Mouse (Mus musculus): ENCODE results near the gene Gfm2. TPM values are rescaled to one million over a fixed set of nuclear protein-coding genes. Genes with fewer than 3 reads are reported as not detected.
"Not testable (repeated sequence)": the region's sequence is repeated elsewhere in the genome, so short reads cannot be mapped to it uniquely, and the experiment has no call there.

Gene Gfm2
- polyA plus RNA-seq (2012; rRNA removed): 34.8 and 35.9 TPM in 2 replicates

DNA sequence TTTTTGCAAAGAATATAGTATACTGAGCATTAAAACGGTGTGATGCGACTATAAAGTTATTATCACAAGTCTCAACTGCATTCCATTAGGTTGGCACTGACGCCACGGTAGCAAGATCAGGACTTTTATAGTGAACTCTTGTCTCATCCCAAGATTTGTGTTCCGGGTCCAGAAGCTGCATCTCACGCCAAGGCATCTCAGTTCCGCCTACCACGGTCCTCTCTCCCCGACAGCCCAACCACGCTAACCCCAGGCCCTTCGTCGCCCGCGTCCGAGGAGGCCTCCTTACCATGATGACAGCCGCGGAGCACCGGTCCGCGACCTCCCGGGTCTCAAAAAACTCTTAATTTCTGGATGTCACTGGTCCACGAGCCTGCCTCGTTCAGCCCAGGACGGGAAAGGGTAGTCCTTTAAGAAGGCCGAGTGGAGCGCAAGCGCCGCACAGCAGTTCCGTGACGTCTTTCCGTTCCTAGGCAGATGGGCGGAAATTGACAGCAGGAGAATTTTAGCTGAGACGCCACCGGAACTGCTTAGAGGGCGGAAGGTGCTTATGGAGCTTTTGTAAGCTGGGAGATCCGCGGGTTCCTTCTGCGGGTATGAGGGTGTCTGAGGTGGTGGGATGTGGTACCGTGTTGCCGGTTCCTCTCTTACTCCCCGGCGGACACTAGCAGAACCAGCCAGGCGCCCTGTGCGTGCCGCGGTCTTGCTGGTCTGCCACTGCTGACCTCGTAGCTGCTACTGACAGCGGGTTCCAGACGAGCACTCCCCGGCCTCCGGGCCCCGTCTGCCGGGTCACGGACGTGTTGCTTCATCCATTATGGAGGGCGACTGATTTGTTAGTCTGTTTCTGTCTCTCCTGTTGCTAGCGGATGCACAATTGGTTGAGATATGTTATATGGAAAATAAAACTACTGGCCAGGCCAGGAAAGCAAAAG is at the start of gene Gfm2, which contains the start of gene Nsa2:
Gene Gfm2, plus strand, starts transcription at position 472 of the 935 bp plus-strand sequence.
Gene Nsa2, minus strand, starts transcription at position 472 of the 935 bp plus-strand sequence.
- DNase-seq (ENCODE audit: extremely low spot score in 1 of 2, low spot score in 1 of 2): peak; percentile 89 to 96

DNA sequence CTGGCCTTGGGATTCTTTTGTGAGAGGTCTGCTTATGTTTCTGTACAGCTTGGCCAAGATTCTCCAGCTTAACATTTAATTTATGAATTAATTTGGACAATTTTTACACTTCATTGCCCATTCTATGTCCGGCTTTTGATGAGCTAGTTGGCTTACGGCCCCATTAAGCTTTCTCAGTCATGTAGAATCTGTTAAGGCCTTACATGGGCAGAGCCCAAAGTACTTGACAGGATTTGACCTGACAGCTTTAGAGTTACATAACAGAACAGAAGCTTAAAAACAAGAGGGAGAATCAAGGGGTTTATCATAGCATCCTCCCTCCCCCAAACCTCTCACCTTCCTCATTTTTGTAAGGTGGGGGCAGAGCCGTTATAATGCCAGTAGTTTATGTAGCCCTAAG is 49.6 kb upstream of the Gfm2 start:
- DNase-seq (ENCODE audit: extremely low spot score in 1 of 2, low spot score in 1 of 2): no peak

DNA sequence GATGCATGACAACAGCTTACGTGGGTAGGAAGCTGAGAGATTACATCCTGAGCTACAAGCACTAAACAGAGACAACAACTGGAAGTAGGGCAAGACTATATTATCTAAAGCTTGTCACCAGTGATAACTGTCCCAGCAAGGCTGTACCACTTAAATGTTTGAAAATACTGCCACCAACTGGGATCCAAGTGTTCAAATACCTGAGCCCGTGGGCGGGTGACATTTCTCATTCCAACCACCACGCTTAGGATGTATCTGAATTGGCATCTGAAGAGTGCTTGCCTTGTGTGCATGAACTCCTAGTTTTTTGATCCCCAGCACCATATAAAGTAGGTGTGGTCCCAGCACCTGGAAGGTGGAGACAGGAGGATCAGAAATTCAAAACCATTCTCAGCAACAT is 42.0 kb upstream of the Gfm2 start:
- DNase-seq (ENCODE audit: extremely low spot score in 1 of 2, low spot score in 1 of 2): peak in 1 of 2 experiments; percentile 26

DNA sequence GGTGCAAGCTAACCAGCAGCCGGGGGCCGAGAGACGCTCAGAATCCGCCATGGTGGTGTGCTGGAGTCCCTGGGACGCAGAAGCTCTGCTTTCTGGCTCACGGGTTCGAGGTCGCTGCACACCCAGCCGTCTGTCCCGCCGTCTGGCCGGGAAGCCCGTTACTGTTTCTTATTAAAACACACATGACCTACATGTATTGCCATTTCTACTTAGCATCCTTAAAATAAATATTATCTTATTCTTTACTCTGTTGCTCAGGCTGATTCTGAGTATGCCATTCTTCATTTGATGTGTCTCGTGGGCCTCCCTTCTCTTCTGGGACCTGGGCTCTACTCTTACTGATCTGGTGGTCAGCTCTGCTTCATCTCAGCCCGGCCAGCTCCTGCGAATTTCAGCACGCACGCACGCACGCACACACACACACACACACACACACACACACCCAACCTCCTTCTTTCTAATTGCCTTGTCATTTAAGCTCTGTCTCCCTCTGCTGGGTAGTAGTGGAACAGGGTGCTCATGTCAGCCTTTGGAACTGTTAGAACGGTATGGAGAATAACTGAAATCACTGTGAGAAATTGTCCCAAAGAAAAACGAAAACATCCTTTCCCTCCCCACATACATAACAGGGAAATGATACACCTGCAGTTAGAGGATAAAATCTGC is 38.4 kb upstream of the Gfm2 start, which contains the start of gene Gm6169:
Gene Gm6169, minus strand, starts transcription at position 51 of the 666 bp plus-strand sequence.
- DNase-seq (ENCODE audit: extremely low spot score in 1 of 2, low spot score in 1 of 2): peak; percentile 38 to 86

DNA sequence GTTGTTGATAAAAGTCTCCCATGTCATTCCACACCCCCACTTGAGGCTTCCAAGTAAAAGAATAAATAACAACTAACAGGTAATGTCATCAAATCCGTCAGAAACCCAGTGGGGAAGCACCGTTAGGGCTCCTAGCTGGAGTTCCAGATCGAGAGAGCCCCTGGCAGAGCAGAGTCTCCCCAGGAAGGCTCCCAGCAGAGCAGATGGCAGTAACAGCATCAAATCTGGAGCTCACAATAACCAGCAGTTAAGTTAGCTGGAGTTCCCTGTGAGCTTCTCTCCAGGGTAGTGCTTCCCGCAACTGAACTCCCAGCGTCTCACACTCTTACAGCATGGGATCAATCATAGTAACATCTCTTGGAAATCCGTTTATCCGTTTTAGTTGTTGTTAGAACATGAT is 32.7 kb upstream of the Gfm2 start:
- DNase-seq (ENCODE audit: extremely low spot score in 1 of 2, low spot score in 1 of 2): no peak

DNA sequence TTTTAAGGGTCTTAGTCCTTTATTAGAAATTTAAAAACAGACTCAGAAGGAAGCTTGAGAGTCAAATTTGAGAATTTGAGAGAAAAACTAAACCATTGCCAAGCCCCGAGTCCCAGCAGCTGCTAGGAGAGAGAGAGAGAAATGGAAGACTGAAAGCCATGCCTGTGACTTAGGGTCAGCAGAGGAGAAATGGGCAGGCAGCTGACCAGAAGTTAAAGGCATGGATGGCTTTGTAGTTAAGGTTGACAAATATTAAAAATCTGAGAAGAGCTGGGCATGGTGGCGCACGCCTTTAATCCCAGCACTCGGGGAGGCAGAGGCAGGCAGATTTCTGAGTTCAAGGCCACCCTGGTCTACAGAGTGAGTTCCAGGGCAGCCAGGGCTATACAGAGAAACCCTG is 30.0 kb upstream of the Gfm2 start:
- DNase-seq (ENCODE audit: extremely low spot score in 1 of 2, low spot score in 1 of 2): not testable (repeated sequence)

DNA sequence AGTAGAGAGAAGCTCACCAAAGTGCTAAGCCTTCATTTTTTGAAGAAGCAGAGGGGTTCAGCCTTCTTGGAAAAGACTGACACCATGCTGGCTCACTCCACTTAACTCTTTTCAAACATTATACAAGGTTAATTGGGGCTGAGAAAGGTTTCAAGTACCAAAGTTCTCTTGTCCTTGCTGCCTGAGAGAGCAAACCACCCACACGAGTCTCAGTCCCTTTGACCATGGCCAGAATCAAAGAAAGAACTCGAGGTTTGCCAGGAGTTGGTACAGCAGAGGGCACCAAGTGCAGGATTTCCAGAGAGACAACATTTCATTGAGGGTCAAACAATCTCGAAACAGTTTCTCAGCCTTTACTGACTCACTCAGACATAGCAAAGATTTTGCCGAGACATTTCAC is 28.7 kb upstream of the Gfm2 start:
- DNase-seq (ENCODE audit: extremely low spot score in 1 of 2, low spot score in 1 of 2): no peak

DNA sequence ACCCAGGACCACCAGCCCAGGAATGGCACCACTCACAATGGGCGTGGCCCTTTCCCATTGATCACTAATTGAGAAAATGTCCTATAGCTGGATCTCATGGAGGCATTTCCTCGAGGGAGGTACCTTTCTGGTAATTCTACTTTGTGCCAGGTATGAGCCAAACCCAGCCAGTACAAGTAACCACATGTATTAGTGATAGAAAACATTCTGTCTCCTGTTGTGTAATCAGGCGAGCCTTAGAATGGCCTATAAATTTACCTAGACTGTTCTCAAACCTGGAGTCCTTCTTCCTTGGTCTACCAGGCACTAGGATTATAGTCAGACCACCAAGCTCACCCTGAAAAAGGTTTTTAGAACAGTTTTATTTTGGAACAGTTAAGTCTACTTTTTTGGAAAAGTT is 16.4 kb upstream of the Gfm2 start:
- no peak for DNase-seq (ENCODE audit: extremely low spot score in 1 of 2, low spot score in 1 of 2)

DNA sequence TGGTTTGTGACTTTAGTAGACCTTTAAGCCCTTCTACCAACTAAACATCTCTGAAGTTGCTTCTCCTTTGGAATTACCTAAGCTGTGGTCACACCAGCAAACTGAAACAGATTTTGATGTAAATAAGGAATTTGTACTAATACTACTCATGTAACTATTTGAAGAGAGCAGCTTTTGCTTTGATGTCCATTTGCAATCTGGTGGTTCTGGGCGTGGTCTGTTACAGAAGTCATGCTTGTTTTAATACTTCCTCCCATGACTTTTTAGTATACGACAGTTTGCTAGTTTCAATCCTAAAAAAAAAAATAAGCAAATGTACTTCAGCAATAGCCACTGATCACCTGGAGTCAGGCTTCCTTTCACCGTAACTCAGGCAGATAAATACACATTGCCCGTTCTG is 8.1 kb upstream of the Gfm2 start:
- not testable (repeated sequence) for DNase-seq (ENCODE audit: extremely low spot score in 1 of 2, low spot score in 1 of 2)

DNA sequence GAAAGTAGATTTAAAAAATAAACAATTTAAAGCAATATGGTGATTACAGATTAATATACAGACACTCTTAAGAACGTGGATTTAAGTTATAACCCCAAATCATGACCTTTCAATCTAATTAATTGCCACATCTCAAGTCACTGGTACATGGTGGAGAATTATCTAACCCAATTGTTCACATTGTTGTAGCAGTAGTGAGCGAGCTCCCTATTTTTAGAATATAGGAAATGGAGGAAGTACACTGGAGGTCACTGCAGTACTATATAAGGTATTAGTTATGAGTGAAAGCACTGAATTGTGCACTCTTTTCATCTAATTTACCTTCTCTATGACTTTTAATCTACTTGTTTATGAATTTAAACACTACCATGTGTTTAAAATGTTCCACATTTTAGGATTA is 7.3 kb upstream of the Gfm2 start:
- not testable (repeated sequence) for DNase-seq (ENCODE audit: extremely low spot score in 1 of 2, low spot score in 1 of 2)

DNA sequence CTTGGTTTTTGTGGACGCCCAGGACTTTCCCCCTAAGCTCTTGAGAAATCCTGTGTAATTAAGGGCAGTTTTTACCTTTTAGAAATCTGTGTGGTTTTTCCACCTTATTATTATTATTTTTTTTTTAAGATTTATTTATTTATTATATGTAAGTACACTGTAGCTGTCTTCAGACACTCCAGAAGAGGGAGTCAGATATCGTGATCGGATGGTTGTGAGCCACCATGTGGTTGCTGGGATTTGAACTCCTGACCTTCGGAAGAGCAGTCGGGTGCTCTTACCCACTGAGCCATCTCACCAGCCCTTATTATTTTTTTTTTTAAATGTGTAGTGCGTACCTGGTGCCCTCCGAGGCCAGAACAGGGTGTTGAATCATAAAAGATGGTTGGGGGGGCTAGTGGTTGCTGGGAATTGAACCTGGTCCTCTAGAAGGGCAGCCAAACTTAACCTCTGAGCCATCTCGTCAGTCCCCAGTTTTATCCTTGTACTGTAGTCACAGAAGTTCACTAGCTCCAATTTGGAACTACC is 731 bp downstream of the Gfm2 start:
- not testable (repeated sequence) for DNase-seq (ENCODE audit: extremely low spot score in 1 of 2, low spot score in 1 of 2)

DNA sequence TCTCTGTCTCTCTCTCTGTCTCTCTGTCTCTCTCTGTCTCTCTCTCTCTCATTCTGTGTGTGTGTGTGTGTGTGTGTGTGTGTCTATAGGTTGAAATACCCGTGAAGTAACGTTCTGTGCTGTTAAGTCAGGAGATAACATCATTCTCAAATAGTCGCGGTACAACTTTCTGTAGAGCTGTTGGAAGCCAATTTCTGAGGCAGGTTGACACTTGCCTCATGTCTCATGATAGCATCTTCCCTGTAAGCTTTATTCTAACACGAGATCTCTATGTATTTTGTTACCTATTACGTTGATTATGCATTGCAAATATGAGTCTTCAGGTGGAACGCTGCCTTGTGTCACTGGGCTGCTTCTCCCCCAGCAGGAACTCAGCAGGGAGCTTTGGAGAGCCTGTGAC is 4.6 kb downstream of the Gfm2 start:
- DNase-seq (ENCODE audit: extremely low spot score in 1 of 2, low spot score in 1 of 2): no peak

DNA sequence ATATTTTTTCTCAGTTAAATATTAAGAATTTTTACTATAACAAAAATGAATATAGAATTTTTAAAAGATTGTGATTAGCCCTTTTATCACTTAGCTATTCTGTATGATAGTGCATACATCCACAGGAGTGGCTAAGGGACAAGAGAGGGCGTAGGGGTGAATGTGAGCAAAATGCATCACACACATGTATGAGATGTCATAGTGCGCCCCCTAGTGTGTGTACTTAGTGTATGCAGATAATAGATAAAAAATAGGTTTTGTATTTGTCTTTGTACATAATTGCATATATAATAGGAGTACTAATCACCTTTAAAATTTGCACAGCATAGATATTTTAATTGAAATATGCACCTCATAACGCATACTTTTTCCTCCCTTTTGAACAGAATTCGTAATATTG is 8.1 kb downstream of the Gfm2 start:
- peak in 1 of 2 experiments; percentile 56 for DNase-seq (ENCODE audit: extremely low spot score in 1 of 2, low spot score in 1 of 2)

DNA sequence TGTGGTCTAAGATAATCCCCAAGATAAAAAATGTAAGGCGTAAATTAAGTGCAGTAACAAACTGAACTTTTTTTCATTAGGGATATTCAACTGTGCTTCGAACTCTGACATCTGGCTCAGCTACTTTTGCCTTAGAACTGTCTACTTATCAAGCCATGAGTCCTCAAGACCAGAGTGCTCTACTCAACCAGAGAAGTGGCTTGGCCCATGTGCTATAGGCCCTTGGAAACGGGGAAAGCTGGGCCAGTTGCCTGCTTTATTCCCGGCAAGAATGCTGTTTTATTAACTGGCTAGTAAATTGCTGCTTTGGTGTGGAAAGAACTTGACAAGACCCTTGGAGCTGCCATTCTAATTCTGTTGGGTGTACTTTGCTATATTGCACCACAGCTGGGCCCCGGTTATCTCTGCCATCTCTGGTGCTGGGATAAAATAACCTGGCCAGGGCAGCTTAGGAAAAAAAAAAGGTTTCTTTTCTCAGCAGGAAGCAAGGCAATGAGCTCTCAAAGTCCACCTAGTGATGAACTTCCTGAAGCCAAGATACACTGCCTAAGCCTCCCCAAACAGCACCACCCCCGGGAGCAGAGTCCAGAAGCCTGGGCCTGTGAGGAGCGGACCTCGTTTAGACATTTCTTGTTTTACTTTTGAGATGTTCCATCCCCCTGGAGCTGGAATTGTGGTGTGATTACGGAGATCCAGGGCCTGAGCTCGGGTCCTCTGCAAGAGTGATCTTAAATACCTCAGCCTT is 38.0 kb downstream of the Gfm2 start:
- no peak for DNase-seq (ENCODE audit: extremely low spot score in 1 of 2, low spot score in 1 of 2)

DNA sequence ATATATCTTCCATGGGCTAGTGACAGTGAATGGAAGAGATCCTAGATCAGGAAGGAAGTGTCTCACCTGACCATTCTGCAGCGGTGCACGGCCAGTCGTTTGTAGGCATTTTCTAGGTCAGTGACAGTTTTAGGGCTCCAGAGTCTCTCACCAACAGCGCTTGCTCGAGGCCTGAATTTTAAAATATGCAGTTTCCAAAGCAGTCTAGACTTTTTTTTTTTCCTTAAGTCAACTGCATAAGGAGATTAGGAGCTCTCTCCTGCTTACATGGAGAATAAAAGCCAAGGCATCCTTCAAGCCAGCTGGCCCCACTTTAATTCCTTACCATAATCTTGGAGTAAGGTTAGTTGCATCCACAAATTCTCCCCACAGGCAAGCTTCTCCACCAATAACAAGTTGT is 39.0 kb downstream of the Gfm2 start:
- DNase-seq (ENCODE audit: extremely low spot score in 1 of 2, low spot score in 1 of 2): no peak

DNA sequence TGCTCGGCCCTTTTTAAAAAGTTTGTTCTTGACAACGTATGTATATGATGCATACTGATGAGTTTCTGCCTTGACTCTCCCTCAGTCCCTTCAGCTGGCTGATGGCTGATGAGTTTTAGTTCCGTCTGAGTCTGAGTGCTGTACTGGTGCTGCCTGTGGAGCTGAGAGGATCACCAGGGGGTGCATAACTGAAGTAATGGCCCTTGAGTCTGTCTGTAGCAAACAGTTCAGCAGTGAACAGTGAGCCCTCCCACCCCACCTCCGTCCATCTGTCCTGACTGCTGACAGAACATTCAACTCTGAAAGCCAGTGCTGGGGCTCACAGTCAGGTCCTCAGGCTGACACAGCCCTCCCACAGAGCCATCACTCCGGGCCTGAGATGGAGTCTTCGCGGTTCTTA is 41.2 kb downstream of the Gfm2 start:
- no peak for DNase-seq (ENCODE audit: extremely low spot score in 1 of 2, low spot score in 1 of 2)

DNA sequence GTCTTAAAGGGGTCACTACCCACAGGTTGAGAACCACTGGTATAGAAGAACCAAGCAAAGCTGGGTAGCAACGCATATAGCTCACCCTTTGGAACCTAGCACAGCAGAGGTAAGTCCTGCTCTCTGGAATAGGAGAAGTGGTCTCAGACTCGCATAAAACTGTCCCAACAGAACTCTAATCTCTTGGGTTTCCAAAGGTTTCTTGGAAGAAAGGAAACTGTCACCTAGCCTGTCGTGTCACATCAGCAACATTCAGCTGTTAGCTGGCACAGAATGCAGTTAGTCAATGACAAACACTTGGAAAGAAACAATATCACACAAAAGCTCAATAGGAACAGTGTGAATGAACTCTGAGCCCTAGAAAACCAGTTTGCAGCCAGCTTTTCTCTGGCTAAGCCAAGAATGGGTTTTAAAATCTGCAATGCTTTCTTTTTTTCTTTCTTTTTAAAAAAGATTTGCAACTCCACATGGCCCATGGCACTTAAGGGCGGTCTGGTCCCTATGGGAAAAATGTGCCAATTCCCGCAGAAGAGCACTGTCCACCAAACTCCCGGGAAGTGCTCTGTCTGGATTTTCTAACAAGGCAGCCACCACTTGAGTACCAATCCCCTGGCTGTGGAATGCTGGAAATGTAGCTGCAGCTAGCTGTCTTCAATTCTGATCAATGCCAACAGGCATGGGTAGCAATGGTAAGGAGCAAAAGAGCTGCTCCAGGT is 42.5 kb downstream of the Gfm2 start:
- DNase-seq (ENCODE audit: extremely low spot score in 1 of 2, low spot score in 1 of 2): no peak

DNA sequence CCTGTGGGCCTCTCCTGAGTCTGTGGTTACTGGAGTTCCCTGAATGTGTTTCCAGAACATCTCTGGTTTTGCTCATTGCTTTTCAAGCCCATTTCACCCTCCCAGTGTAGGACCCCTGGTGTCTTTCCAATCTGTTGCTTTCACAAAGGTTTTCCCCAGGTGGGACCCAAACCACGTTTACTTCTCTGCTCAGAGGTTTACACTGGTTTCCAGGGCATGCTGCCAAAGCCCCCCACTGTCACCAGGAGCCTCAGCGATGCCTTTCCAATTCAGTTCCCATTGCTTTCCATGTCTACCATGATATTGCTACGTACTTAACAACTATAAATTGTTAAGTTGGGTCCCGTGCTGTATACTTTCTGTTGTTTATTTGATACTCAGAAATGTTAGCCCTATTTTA is 45.1 kb downstream of the Gfm2 start:
- DNase-seq (ENCODE audit: extremely low spot score in 1 of 2, low spot score in 1 of 2): no peak

DNA sequence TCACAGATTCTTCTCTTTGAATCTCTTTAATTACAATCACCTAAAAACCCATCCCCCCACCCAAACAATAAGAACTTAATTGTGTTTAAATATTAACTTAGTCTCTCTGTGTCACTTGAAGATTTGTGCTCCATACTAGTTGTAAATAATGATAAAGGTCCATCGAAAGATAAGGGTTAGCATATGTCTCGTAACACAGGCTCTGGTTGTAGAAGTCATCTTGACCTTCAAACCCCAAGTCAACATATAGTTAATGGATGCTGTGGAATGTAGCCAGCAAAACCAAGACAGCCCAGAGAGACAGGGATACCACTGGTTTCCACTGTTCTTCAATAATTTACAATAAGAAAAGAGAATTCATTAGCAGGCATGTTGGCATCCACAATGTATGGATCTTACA is 46.4 kb downstream of the Gfm2 start:
- no peak for DNase-seq (ENCODE audit: extremely low spot score in 1 of 2, low spot score in 1 of 2)

DNA sequence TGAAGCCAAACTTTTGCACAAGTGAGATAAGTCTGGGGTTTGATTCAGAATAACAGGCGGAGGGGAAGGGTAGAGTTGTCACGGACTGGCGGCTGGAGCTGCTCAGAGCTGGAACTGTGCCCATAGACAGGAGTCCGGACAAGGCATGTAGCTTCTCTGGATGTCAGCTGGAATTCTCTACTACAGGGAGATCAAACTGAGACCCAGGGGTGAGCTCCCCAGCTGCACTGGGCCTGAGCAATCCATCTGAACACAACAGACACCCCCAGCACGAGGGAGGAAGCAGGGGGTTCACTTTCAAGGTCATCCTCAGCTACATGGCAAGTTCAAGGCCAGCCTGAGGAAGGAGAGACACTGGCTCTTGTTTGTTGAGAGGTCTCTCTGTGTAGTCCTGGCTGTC is 46.9 kb downstream of the Gfm2 start:
- no peak for DNase-seq (ENCODE audit: extremely low spot score in 1 of 2, low spot score in 1 of 2)
